Mouse (Mus musculus): ENCODE results near the gene Hs3st4.

Gene Hs3st4

GRCm38 (mm10) chr7:124347218-124348017, 364.7 kb downstream of the Hs3st4 start:
- in situ Hi-C loops (cut with MboI): no loop called here

GRCm38 (mm10) chr7:124354035-124354434, 371.4 kb downstream of the Hs3st4 start:
- in situ Hi-C loops (cut with MboI): no loop called here

- in situ Hi-C loops (cut with MboI): no loop called here
Measured at GRCm38 (mm10) chr7:124358068-124358467, 375.4 kb downstream of the Hs3st4 start.

- in situ Hi-C loops (cut with MboI): no loop called here
Measured at GRCm38 (mm10) chr7:124359836-124360235, 377.2 kb downstream of the Hs3st4 start.

GRCm38 (mm10) chr7:124372297-124372696, 389.6 kb downstream of the Hs3st4 start:
- in situ Hi-C loops (cut with MboI): no loop called here

- in situ Hi-C loops (cut with MboI): no loop called here
Measured at GRCm38 (mm10) chr7:124372697-124373096, 390.0 kb downstream of the Hs3st4 start.

- in situ Hi-C loops (cut with MboI): no loop called here
Measured at GRCm38 (mm10) chr7:124383489-124383888, 400.8 kb downstream of the Hs3st4 start.

- in situ Hi-C loops (cut with MboI): no loop called here
Measured at GRCm38 (mm10) chr7:124399184-124399583, 416.5 kb downstream of the Hs3st4 start.

- in situ Hi-C loops (cut with MboI): no loop called here
Measured at GRCm38 (mm10) chr7:124426951-124427350, 444.3 kb downstream of the Hs3st4 start.
